Mouse (Mus musculus) embryonic facial prominence, embryonic 11.5 days (tissue): ENCODE results near the gene Bnipl. TPM values are rescaled to one million over a fixed set of nuclear protein-coding genes. Genes with fewer than 3 reads are reported as not detected.

ENCODE experiments used
- ATAC-seq: fragments of 200-750 bp; cut with Nextera tagmentation; replicated peaks from 2 replicates; pipeline ENCODE4 v1.8.0; 2017; ENCODE audit warnings: low read depth; ENCODE audit not compliant: insufficient number of reproducible peaks, low FRiP score, low TSS enrichment
- DNase-seq: peaks from one replicate; pipeline ENCODE4 v3.0.0-alpha.2; 2015; ENCODE audit warnings: low spot score
- H3K27ac ChIP-seq: fragments of 300-500 bp; sonication (generic); replicated peaks from 2 replicates; pipeline ENCODE4 v1.5.1; 2014; ENCODE audit warnings: mild to moderate bottlenecking, low read depth, low read length, control low read depth
- H3K27me3 ChIP-seq: fragments of 300-500 bp; sonication (generic); 2 replicates; pipeline ENCODE4 v1.6.1; 2014; ENCODE audit warnings: mild to moderate bottlenecking, low read length, moderate library complexity, mixed read lengths; ENCODE audit not compliant: control insufficient read depth, insufficient read depth
- H3K36me3 ChIP-seq: fragments of 300-500 bp; sonication (generic); replicated peaks from 2 replicates; pipeline ENCODE4 v1.6.1; 2014; ENCODE audit warnings: low read depth, mild to moderate bottlenecking, low read length, moderate library complexity, mixed read lengths; ENCODE audit not compliant: control insufficient read depth, insufficient read depth
- H3K4me1 ChIP-seq: fragments of 300-500 bp; sonication (generic); 2 replicates; pipeline ENCODE4 v1.6.1; 2014; ENCODE audit warnings: low read length, mixed read lengths; ENCODE audit not compliant: control insufficient read depth, insufficient read depth
- H3K4me2 ChIP-seq: fragments of 300-500 bp; sonication (generic); 2 replicates; pipeline ENCODE4 v1.6.1; 2014; ENCODE audit warnings: low read depth, mild to moderate bottlenecking, control low read depth, low read length, moderate library complexity
- H3K4me3 ChIP-seq: fragments of 300-500 bp; sonication (generic); 2 replicates; pipeline ENCODE4 v1.5.1; 2014; ENCODE audit warnings: low read depth, low read length, control low read depth
- H3K9ac ChIP-seq: fragments of 300-500 bp; sonication (generic); replicated peaks from 2 replicates; pipeline ENCODE4 v1.6.1; 2014; ENCODE audit warnings: mild to moderate bottlenecking, control low read depth, low read length
- H3K9me3 ChIP-seq: fragments of 300-500 bp; sonication (generic); replicated peaks from 2 replicates; pipeline ENCODE4 v1.6.1; 2016; ENCODE audit warnings: mild to moderate bottlenecking, low read length, inconsistent platforms, mixed read lengths; ENCODE audit not compliant: control insufficient read depth
- WGBS: fragments of 180-500 bp; shearing (Covaris S2); extraction: QIAGEN DNeasy Blood & Tissue Kit; methylation state at CpG from one replicate; pipeline ENCODE4 v1.1.7; 2014; 5-methylcytosine and 5-hydroxymethylcytosine counted together
- polyA plus RNA-seq: library from polyadenylated mRNA; unstranded; fragments of >200 nt; fragmentation: Nextera tagmentation; extraction: Ambion mirVana; gene quantifications from 2 replicates; pipeline ENCODE4 v1.2.1, GENCODE M21; 2014

Bnipl gene
- polyA plus RNA-seq, 1 experiment from 2014 or later = 2.9 TPM

DNA sequence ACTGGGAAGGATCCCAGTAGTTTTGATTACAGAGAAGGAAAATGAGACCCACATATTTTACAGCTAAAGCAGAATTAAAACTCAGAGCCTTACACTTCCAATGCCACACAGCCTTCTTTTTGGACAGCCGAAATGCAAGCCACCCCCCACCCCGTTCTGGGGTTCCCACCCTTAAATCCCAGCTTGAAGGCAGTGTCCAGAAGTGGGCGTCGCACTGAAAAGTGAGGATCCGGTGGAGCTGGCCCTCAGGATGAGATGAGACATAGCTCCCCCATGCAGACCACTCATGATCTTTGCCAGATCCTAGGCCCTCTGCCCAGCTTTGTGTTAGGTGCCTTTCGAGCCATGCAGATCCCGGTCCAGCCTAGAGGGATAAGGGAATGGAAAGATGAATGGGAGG is 9.5 kb downstream of the Bnipl start, which contains the start of gene Gm128:
Gene Gm128 (minus strand): TSS at position 101 of the 400 bp plus-strand sequence.
- Histone ChIP-seq H3K4me2 (peak within 1 kb of the TSS; percentile 13; the same call in 1 of the 2 replicates), H3K4me3 (no peak within 1 kb of the TSS)

DNA sequence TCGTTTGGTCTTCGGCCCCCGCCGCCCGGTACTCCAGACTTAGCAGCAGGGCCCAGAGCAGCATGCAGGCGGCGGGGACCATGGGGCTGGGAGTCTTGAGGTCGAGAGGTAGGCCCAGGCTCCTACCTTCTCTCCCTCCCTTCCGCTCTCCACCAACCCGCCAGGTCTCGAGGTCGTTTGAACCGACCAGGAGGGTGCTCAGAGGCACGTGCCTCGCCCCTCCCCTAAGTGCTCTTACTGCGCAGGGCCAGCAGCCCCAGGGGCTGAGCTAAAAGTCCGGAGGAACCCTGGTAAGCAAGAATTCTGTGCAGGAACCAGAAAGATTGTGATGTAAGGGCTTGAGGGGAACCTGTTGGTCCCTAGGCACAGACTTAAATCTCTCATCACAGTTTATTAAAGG is 10.1 kb downstream of the Bnipl start:
- Histone ChIP-seq H3K4me3 (no peak overlapping the region), H3K4me2 (peak overlapping the region; percentile 13; the same call in 1 of the 2 replicates), H3K27ac (no peak overlapping the region), H3K27me3 (no peaks in the 10 kb centered on the region), H3K9ac (peak overlapping the region; percentile 37), H3K36me3 (no peaks in the 10 kb centered on the region; the same call in 1 of the 2 replicates), H3K9me3 (no peaks in the 10 kb centered on the region), H3K4me1 (no peaks in the 10 kb centered on the region; the same call in 1 of the 2 replicates)
- 34% methylated on average over 17 of the region's 17 CpGs for WGBS
- no peak for DNase-seq
- ATAC-seq = 0 out of 2 replicates have a peak, but pooled peaks have one; percentile 32

More for the DNA sequence above, 9.5 kb downstream of the Bnipl start, which contains the start of gene Gm128:
- Histone ChIP-seq H3K27me3 (no peaks in the 10 kb centered on the region), H3K9ac (peak within 1 kb of the TSS; percentile 37), H3K9me3 (no peaks in the 10 kb centered on the region), H3K27ac (no peak within 1 kb of the TSS), H3K36me3 (no peaks in the 10 kb centered on the region; the same call in 1 of the 2 replicates), H3K4me1 (no peaks in the 10 kb centered on the region; the same call in 1 of the 2 replicates)
- ATAC-seq (no peak), DNase-seq (no peak)
- 72% methylated on average over 7 of the region's 7 CpGs for WGBS

DNA sequence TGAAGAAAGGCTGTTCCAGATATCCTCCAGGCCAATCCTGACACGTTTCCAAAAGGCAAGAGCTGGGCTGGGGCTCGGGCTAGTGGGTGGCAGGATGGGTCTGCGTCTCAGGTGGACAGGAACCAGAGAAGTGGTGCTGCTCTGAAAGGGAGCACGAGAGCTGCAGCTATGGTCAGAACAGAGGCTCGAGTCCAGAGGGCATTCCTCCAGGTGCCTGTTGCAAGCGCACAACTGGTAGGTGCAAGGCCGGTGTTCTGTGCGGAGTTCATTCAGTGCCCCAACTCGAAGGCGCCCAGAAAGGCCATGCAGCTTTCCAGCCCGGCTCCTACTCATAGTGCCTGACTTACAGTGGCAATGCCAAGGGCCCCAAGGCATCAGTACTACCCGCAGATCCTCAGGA is 11.0 kb downstream of the Bnipl start:
- no peak for ATAC-seq
- H3K4me1 ChIP-seq = no peaks in the 10 kb centered on the region; the same call in 1 of the 2 replicates
- H3K4me3 ChIP-seq = no peak overlapping the region
- no peaks in the 10 kb centered on the region for H3K9me3 ChIP-seq
- no peak overlapping the region for H3K4me2 ChIP-seq
- H3K27me3 ChIP-seq = no peaks in the 10 kb centered on the region
- no peak overlapping the region for H3K27ac ChIP-seq
- DNase-seq = no peak
- WGBS = 90% methylated on average over 12 of the region's 12 CpGs
- no peaks in the 10 kb centered on the region; the same call in 1 of the 2 replicates for H3K36me3 ChIP-seq
- H3K9ac ChIP-seq = no peak overlapping the region

DNA sequence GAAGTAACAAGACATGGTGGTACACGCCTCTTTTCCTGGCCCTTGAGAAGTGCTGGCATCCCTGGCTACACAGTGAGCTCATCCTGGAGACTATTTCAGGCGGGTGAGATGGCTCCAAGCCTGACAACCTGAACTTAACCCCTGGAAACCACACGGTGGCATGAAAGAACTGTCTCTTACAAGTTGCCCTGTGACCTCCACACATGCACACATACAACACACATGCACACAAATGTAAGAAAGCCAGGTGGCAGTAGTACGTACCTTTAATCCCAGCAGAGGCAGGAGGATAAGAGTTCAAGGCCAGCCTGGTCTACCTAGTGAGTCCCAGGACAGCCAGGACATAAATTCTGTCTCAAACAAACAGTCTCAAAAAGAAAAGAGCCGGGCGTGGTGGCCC is 12.0 kb downstream of the Bnipl start:
- Histone ChIP-seq H3K4me1 (no peaks in the 10 kb centered on the region; the same call in 1 of the 2 replicates), H3K9me3 (no peaks in the 10 kb centered on the region), H3K36me3 (no peaks in the 10 kb centered on the region; the same call in 1 of the 2 replicates), H3K9ac (no peak overlapping the region), H3K27ac (no peak overlapping the region), H3K4me2 (no peak overlapping the region), H3K27me3 (no peaks in the 10 kb centered on the region), H3K4me3 (no peak overlapping the region)
- no peak for ATAC-seq
- WGBS = 86% methylated on average over 6 of the region's 6 CpGs
- DNase-seq = no peak

DNA sequence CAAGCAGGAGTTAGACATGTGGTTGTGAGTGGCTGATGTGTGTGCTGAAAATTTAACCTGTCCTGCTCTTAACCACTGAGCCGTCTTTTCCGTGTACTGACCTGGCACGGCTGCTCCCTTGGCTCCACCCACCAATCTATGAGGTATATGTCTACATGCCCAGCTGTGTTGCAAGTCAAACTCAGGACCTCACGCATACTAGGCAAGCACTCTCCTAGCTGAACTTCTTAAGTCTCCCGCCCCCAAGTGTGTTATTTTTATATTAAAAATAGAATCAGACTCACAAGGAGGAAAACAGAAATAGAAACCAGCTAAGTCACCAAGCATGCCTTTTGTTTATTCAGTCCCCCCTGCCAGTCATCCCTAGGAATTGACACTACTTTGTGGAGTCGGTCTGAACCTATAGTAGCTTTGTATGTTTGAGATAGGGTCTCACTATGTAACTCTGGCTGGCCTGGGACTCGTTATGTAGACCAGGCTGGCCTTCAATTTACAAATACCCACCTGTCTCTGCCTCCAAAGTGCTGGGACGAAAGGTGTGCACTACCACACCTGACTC is 13.4 kb downstream of the Bnipl start:
- Histone ChIP-seq H3K4me2 (no peak overlapping the region), H3K27me3 (no peaks in the 10 kb centered on the region), H3K9me3 (no peaks in the 10 kb centered on the region), H3K4me1 (no peaks in the 10 kb centered on the region; the same call in 1 of the 2 replicates), H3K36me3 (peaks cover 4% of the 10 kb centered on the region; the same call in 1 of the 2 replicates), H3K27ac (no peak overlapping the region), H3K9ac (no peak overlapping the region), H3K4me3 (no peak overlapping the region)
- ATAC-seq (no peak), DNase-seq (no peak)
- WGBS = 90% methylated on average over 8 of the region's 8 CpGs

DNA sequence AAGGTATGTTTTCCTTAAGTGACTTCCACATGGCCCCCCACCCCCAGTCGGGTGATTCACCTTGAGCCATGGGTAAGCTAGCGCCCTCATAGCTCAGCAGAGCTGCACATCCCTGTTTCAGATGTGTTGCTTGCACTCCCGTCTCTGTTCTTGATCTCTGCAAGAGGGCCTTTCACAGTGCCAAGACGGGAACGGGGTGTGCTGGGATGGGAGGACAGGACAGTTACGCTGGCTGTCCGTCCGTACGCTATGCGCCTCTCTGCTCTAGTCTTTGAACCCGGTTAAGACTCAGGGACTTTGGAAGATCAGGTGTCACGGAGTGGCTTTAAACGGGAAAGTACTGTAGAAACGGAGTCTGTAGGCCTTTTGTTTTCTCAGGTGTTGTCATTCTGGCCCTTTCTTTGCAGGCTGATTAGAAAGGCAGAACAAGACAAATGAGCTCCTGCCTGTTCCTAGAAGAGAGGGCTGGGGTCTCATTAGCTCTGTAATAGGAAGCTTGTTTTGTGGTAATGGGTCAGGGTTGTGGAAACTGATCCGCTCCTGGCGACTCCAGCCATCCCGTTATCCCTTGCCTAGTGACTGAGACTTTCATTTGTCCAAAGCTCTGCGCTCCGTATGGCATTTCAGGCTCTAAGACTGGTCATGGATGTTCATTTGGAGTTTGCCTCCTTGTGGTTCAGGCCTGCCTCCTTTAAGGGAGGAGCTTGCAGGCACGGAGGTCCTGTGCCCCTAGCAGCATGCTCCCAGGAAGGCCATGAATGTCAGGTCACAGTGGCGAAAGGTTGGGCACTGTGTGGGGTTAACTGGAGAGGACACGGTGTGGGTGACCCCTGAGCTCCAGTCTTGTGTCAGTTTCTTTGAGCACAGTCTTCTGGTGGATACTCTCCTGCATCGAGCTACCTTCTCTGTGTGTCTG is 15.3 kb downstream of the Bnipl start:
- Histone ChIP-seq H3K4me1 (peaks cover 4% of the 10 kb centered on the region), H3K4me2 (no peak overlapping the region), H3K27ac (no peak overlapping the region), H3K36me3 (peaks cover 4% of the 10 kb centered on the region; the same call in 1 of the 2 replicates), H3K4me3 (no peak overlapping the region), H3K9ac (no peak overlapping the region), H3K27me3 (no peaks in the 10 kb centered on the region), H3K9me3 (no peaks in the 10 kb centered on the region)
- DNase-seq (no peak), ATAC-seq (no peak)
- 54% methylated on average over 23 of the region's 23 CpGs for WGBS

DNA sequence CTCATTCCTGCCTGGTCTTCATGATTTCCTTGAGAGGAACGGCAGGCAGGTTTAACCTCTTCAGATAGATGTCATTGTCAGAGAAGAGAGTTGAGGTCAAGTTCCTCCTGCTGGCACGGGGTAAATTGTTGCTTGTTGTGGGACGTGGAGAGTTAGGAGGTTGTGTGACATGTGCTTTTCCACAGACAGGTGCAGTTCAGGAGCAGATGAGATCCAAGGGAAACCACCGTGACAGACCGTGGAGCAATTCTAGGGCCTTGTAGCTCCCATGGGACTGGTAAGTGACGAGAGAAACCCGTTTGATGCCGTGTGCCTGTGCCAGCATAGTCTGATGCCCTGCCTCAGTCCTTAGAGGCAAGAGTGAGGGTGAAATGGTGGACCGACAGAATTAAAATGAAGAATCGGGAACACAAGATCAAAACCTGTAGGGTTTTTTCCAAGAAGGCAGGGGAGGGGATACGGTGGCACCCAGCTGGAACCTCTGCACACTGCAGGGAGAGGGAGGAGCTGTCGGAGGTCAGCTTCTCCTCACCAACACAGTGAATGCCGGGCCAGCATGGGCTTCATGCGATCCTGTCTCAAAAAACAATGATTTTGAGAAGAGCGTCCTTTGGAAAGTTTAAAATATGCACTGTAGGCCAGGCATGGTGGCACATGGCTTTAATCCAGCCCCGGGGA is 17.6 kb downstream of the Bnipl start:
- no peak overlapping the region for H3K27ac ChIP-seq
- DNase-seq (no peak), ATAC-seq (no peak)
- no peaks in the 10 kb centered on the region for H3K9me3 ChIP-seq
- peaks cover 4% of the 10 kb centered on the region for H3K4me1 ChIP-seq
- H3K36me3 ChIP-seq = peaks cover 4% of the 10 kb centered on the region; the same call in 1 of the 2 replicates
- H3K27me3 ChIP-seq = no peaks in the 10 kb centered on the region
- WGBS = 87% methylated on average over 16 of the region's 16 CpGs
- H3K9ac ChIP-seq = no peak overlapping the region
- no peak overlapping the region for H3K4me3 ChIP-seq
- H3K4me2 ChIP-seq = no peak overlapping the region
